10 mouse cellular contexts compared by ENCODE assay signal in genomic region chr19:46533066-46533465, GRCm38 (mm10). TPM values are rescaled to one million over a fixed set of nuclear protein-coding genes. Genes with fewer than 3 reads are reported as not detected.
A peak's percentile ranks its signal among the peaks of the same experiment; 100 is the strongest.
DNase-seq lines count a peak whose midpoint lies in the region; ATAC-seq lines count a peak whose summit lies in the region.
"Had no signal": no experiment of that assay in that cellular context is flagged by ENCODE, and none has a peak within 500 bp of the region (broad histone marks: within the 10 kb centered on the region; RNA-seq: fewer than 3 reads in every experiment).

No protein-coding gene starts in this region.

- no peaks in the 10 kb centered on the region for H3K27me3 ChIP-seq in hindbrain, embryonic 11.5 days (ENCODE audit: control insufficient read depth, insufficient read depth, low read length)
- H3K27me3 ChIP-seq in midbrain, embryonic 15.5 days (replicated peaks): no peaks in the 10 kb centered on the region

- ATAC-seq in hindbrain, embryonic 11.5 days (ENCODE audit: low FRiP score): no peak
- no peak for ATAC-seq in midbrain, embryonic 15.5 days (replicated peaks)

- no peaks in the 10 kb centered on the region for H3K9me3 ChIP-seq in hindbrain, embryonic 11.5 days (ENCODE audit: control insufficient read depth, low read length)
- no peaks in the 10 kb centered on the region for H3K9me3 ChIP-seq in midbrain, embryonic 15.5 days

- no peaks in the 10 kb centered on the region for H3K36me3 ChIP-seq in hindbrain, embryonic 11.5 days (ENCODE audit: control insufficient read depth, insufficient read depth, low read length)
- no peaks in the 10 kb centered on the region for H3K36me3 ChIP-seq in midbrain, embryonic 15.5 days (replicated peaks)

- H3K27ac ChIP-seq in hindbrain, embryonic 11.5 days (ENCODE audit: low read depth, low read length): 0 out of 2 replicates have a peak overlapping the region, but pooled peaks have one; percentile 30
- peak overlapping the region; percentile 74 for H3K27ac ChIP-seq in midbrain, embryonic 15.5 days

- H3K4me3 ChIP-seq in hindbrain, embryonic 11.5 days (ENCODE audit: low read depth, low read length): no peak overlapping the region
- no peak overlapping the region for H3K4me3 ChIP-seq in midbrain, embryonic 15.5 days

- H3K9ac ChIP-seq in hindbrain, embryonic 11.5 days (ENCODE audit: low read depth, low read length): no peak overlapping the region
- H3K9ac ChIP-seq in midbrain, embryonic 15.5 days: peak overlapping the region; percentile 15

- WGBS in hindbrain, embryonic 11.5 days: 35% methylated on average over 4 of the region's 4 CpGs
- 52% methylated on average over 4 of the region's 4 CpGs for WGBS in midbrain, embryonic 15.5 days

- peaks cover 48% of the 10 kb centered on the region for H3K4me1 ChIP-seq in hindbrain, embryonic 11.5 days (replicated peaks; ENCODE audit: control insufficient read depth, insufficient read depth, low read length)
- H3K4me1 ChIP-seq in midbrain, embryonic 15.5 days: peaks cover 61% of the 10 kb centered on the region

- H3K4me2 ChIP-seq in hindbrain, embryonic 11.5 days (replicated peaks; ENCODE audit: low read depth, low read length): no peak overlapping the region
- no peak overlapping the region for H3K4me2 ChIP-seq in midbrain, embryonic 15.5 days

- DNase-seq in kidney, adult 11 months: peak; percentile 10
- DNase-seq in kidney, postnatal 14 days: no peak
- DNase-seq in embryo, embryonic 9.5 days (ENCODE audit: extremely low spot score): peak; percentile 52
- DNase-seq in hindbrain, embryonic 11.5 days (ENCODE audit: low spot score): peak; percentile 28
- no peak for DNase-seq in adrenal gland, postnatal 4 days (ENCODE audit: low spot score in 2 of 2)
- no peak for DNase-seq in cerebellum, postnatal 10 days
- DNase-seq in cerebellum, adult 18-20 months: no peak
- DNase-seq: layer of hippocampus, adult 9-11 months; lung, postnatal 14 days had no signal

RNA-seq across cellular contexts. Expression of gene Trim8, which starts 31.6 kb away (rescaled TPM):
- polyA plus RNA-seq in hindbrain, embryonic 11.5 days (2014; fragmentation: Nextera tagmentation; extraction: Ambion mirVana): 28.4 and 30.6 TPM in 2 replicates
- 29.9 and 30.5 TPM in 2 replicates for polyA plus RNA-seq in midbrain, embryonic 15.5 days (2015; fragmentation: Nextera tagmentation; extraction: Ambion mirVana)
- total RNA-seq in adrenal gland, postnatal 4 days (2021): 10 to 100 TPM; 60.5 to 70.3 TPM

RNA-seq across cellular contexts. Expression of gene Arl3, which starts 39.9 kb away (rescaled TPM):
- 145 and 160 TPM in 2 replicates for polyA plus RNA-seq in hindbrain, embryonic 11.5 days (2014; fragmentation: Nextera tagmentation; extraction: Ambion mirVana)
- 209 and 210 TPM in 2 replicates for polyA plus RNA-seq in midbrain, embryonic 15.5 days (2015; fragmentation: Nextera tagmentation; extraction: Ambion mirVana)
- 10 to 100 TPM; 47.2 to 54.9 TPM for total RNA-seq in adrenal gland, postnatal 4 days (2021)

RNA-seq across cellular contexts. Expression of gene Sfxn2, which starts 40.1 kb away (rescaled TPM):
- polyA plus RNA-seq in hindbrain, embryonic 11.5 days (2014; fragmentation: Nextera tagmentation; extraction: Ambion mirVana): 9.3 and 11.1 TPM in 2 replicates
- polyA plus RNA-seq in midbrain, embryonic 15.5 days (2015; fragmentation: Nextera tagmentation; extraction: Ambion mirVana): 10.5 and 11.7 TPM in 2 replicates
- 10 to 100 TPM; 13.1 to 18.4 TPM for total RNA-seq in adrenal gland, postnatal 4 days (2021)

Comparison
In these comparisons a context has a peak if more than half of its experiments do, and no peak if none do; other contexts are left out.
1. DNase-seq: peak in kidney, adult 11 months (single experiment), embryo, embryonic 9.5 days (single experiment) and hindbrain, embryonic 11.5 days (single experiment); none in kidney, postnatal 14 days (single experiment), adrenal gland, postnatal 4 days (0 of 2), cerebellum, postnatal 10 days (0 of 2) and cerebellum, adult 18-20 months (0 of 2).